Mouse (Mus musculus): ENCODE results near the gene Mrgprg.

DNA sequence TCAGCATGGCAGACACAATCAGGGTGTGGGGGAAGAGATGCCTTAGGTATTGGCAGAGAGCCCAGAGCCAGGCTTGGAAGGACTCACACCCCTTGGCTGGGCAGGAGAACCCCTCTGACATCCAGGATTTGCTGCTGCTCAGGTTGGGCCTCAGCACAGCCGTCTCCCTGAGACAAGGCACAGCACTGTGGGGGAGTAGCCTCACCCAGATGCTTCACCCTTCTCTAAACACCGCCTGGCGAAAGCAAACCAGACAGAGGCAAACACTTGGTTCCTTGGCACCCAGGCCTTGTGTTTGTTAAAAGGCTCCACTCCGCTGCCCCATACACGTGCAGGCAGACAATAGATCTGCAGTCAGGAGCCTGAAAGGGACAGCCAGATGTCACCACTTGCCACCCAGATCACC, 28.2 kb downstream of the Mrgprg start:
- TF ChIP-seq CTCF (IDR thresholded peaks at IDR 0.05; ENCODE audit: control insufficient read depth, insufficient read depth, insufficient replicate concordance, low read depth, low read length) = no peak
- TF ChIP-seq POLR2A (IDR thresholded peaks at IDR 0.05; ENCODE audit: control insufficient read depth, low read depth, low read length) = no peak

All from testis, adult 2 months (tissue).